Mouse (Mus musculus) testis, adult 2 months (tissue): Measurements from ENCODE around the gene B3galt4.

ENCODE experiments used
- CTCF ChIP-seq: fragments of 200-500 bp; IDR thresholded peaks from 2 replicates; pipeline ENCODE4 v1.5.1; 2012; ENCODE audit warnings: low read depth, mild to moderate bottlenecking, inconsistent platforms, low read length, moderate library complexity; ENCODE audit not compliant: control insufficient read depth, insufficient read depth, insufficient replicate concordance
- POLR2A ChIP-seq: fragments of 200-500 bp; IDR thresholded peaks from 2 replicates; pipeline ENCODE4 v1.6.1; 2012; ENCODE audit warnings: low read depth, mild to moderate bottlenecking, inconsistent platforms, low read length, moderate library complexity; ENCODE audit not compliant: control insufficient read depth

DNA sequence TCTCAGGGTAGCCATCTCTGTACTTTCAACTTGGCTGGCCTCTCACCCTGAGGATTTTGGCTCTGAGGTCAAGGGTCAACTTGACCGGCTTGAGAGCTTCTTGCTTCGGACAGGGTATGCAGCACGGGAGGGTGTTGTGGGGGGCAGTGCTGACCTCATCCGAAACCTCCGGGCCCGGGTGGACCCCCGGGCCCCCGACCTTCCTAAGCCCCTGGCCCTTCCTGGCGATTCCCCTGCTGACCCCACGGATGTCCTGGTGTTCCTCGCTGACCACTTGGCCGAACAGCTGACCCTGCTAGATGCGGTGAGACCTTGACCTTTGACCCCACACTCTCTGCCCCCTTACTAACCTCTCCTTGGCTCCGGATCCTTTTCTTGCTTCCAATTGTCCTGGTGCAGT, 18.8 kb downstream of the B3galt4 start:
- TF ChIP-seq POLR2A (no peak), CTCF (no peak)
